Mouse (Mus musculus) forebrain, postnatal 0 days (tissue): ENCODE results near the gene Cpxm2. TPM values are rescaled to one million over a fixed set of nuclear protein-coding genes. Genes with fewer than 3 reads are reported as not detected.

Experiments used
- ATAC-seq: fragments of 200-750 bp; cut with Nextera tagmentation; 2 replicates; pipeline ENCODE4 v1.8.0; 2017; ENCODE audit warnings: mild to moderate bottlenecking, moderate library complexity
- DNase-seq: peaks from one replicate; pipeline ENCODE4 v3.0.0-alpha.2; 2015
- H3K27ac ChIP-seq: fragments of 300-500 bp; sonication (generic); 2 replicates; pipeline ENCODE4 v1.5.1; 2014; ENCODE audit warnings: low read depth, mild to moderate bottlenecking, antibody characterized with exemption, low read length, moderate library complexity, mixed read lengths
- H3K27me3 ChIP-seq: fragments of 300-500 bp; sonication (generic); 2 replicates; pipeline ENCODE4 v1.6.1; 2014; ENCODE audit warnings: mild to moderate bottlenecking, low read length, mixed read lengths; ENCODE audit not compliant: insufficient read depth
- H3K36me3 ChIP-seq: fragments of 300-500 bp; sonication (generic); 2 replicates; pipeline ENCODE4 v1.6.1; 2014; ENCODE audit warnings: mild to moderate bottlenecking, moderate library complexity; ENCODE audit not compliant: insufficient read depth
- H3K4me1 ChIP-seq: fragments of 300-500 bp; sonication (generic); 2 replicates; pipeline ENCODE4 v1.6.1; 2014; ENCODE audit warnings: antibody characterized with exemption; ENCODE audit not compliant: insufficient read depth
- H3K4me2 ChIP-seq: fragments of 300-500 bp; sonication (generic); 2 replicates; pipeline ENCODE4 v1.6.1; 2014; ENCODE audit warnings: low read depth, mild to moderate bottlenecking, moderate library complexity
- H3K4me3 ChIP-seq: fragments of 300-500 bp; sonication (generic); 2 replicates; pipeline ENCODE4 v1.5.1; 2014; ENCODE audit warnings: low read depth, low read length, mixed read lengths
- H3K9ac ChIP-seq: fragments of 300-500 bp; sonication (generic); 2 replicates; pipeline ENCODE4 v1.6.1; 2014; ENCODE audit warnings: mild to moderate bottlenecking
- H3K9me3 ChIP-seq: fragments of 300-500 bp; sonication (generic); 2 replicates; pipeline ENCODE4 v1.6.1; 2016; ENCODE audit warnings: low read length
- CTCF ChIP-seq: sonication (generic); IDR thresholded peaks from 2 replicates; pipeline ENCODE4 v1.5.1; 2016; ENCODE audit warnings: antibody characterized with exemption, control low read depth, low read depth
- WGBS: fragments of 180-500 bp; shearing (Covaris S2); extraction: QIAGEN DNeasy Blood & Tissue Kit; methylation state at CpG from one replicate; pipeline ENCODE4 v1.1.7; 2014; 5-methylcytosine and 5-hydroxymethylcytosine counted together
- polyA plus RNA-seq: library from polyadenylated mRNA; unstranded; fragments of >200 nt; fragmentation: Nextera tagmentation; extraction: Ambion mirVana; gene quantifications from 2 replicates; pipeline ENCODE4 v1.2.1, GENCODE M21; 2015
- total RNA-seq: library from RNA; depleted of rRNA; stranded (reverse); fragments of >200 nt; gene quantifications from 2 replicates; pipeline ENCODE4 v1.2.3, GENCODE M21; 2014

Gene Cpxm2
- total and polyA plus RNA-seq, 2 experiments from 2014 or later, result 2.2 to 3.1 TPM

- no peak for ATAC-seq
Observed at GRCm38 (mm10) chr7:132145227-132145800, 9.2 kb downstream of the Cpxm2 start.

GRCm38 (mm10) chr7:132128687-132129086 lies 25.9 kb downstream of the Cpxm2 start:
- ATAC-seq (no peak), DNase-seq (no peak)
- no peak overlapping the region for H3K4me2 ChIP-seq
- no peaks in the 10 kb centered on the region for H3K4me1 ChIP-seq
- no peak for TF ChIP-seq CTCF
- no peaks in the 10 kb centered on the region for H3K27me3 ChIP-seq
- no peaks in the 10 kb centered on the region for H3K36me3 ChIP-seq
- no peak overlapping the region for H3K9ac ChIP-seq
- no peak overlapping the region for H3K27ac ChIP-seq
- H3K4me3 ChIP-seq, result no peak overlapping the region
- 25% methylated on average over 6 of the region's 6 CpGs for WGBS
- H3K9me3 ChIP-seq, result no peaks in the 10 kb centered on the region

More at GRCm38 (mm10) chr7:132145227-132145800, 9.2 kb downstream of the Cpxm2 start:
- Histone ChIP-seq H3K4me2 (no peak overlapping the region), H3K4me3 (no peak overlapping the region), H3K36me3 (no peaks in the 10 kb centered on the region), H3K27ac (no peak overlapping the region), H3K27me3 (no peaks in the 10 kb centered on the region), H3K9me3 (no peaks in the 10 kb centered on the region), H3K9ac (no peak overlapping the region), H3K4me1 (no peaks in the 10 kb centered on the region)
- peak; percentile 37 for DNase-seq
- 69% methylated on average over 15 of the region's 15 CpGs for WGBS
- no peak for TF ChIP-seq CTCF

- no peak overlapping the region for H3K9ac ChIP-seq
- H3K4me1 ChIP-seq, result no peaks in the 10 kb centered on the region
- DNase-seq (peak; percentile 26), ATAC-seq (no peak)
- H3K27me3 ChIP-seq, result no peaks in the 10 kb centered on the region
- 60% methylated on average over 7 of the region's 7 CpGs for WGBS
- no peak overlapping the region for H3K27ac ChIP-seq
- H3K36me3 ChIP-seq, result no peaks in the 10 kb centered on the region
- no peak for TF ChIP-seq CTCF
- H3K9me3 ChIP-seq, result no peaks in the 10 kb centered on the region
- H3K4me3 ChIP-seq, result no peak overlapping the region
- no peak overlapping the region for H3K4me2 ChIP-seq
Observed at GRCm38 (mm10) chr7:132124948-132125347, 29.6 kb downstream of the Cpxm2 start.

GRCm38 (mm10) chr7:132123211-132123610 lies 31.3 kb downstream of the Cpxm2 start:
- Histone ChIP-seq H3K4me1 (no peaks in the 10 kb centered on the region), H3K4me3 (no peak overlapping the region), H3K9me3 (no peaks in the 10 kb centered on the region), H3K4me2 (no peak overlapping the region), H3K27ac (no peak overlapping the region), H3K9ac (no peak overlapping the region), H3K27me3 (no peaks in the 10 kb centered on the region), H3K36me3 (no peaks in the 10 kb centered on the region)
- no peak for TF ChIP-seq CTCF
- DNase-seq (no peak), ATAC-seq (no peak)
- WGBS, result 74% methylated on average over 7 of the region's 7 CpGs

GRCm38 (mm10) chr7:132119817-132120216 lies 34.7 kb downstream of the Cpxm2 start:
- 82% methylated on average over 4 of the region's 4 CpGs for WGBS
- Histone ChIP-seq H3K4me2 (no peak overlapping the region), H3K9me3 (no peaks in the 10 kb centered on the region), H3K4me1 (no peaks in the 10 kb centered on the region), H3K27me3 (no peaks in the 10 kb centered on the region), H3K27ac (no peak overlapping the region), H3K4me3 (no peak overlapping the region), H3K9ac (no peak overlapping the region), H3K36me3 (no peaks in the 10 kb centered on the region)
- no peak for ATAC-seq
- DNase-seq, result no peak
- TF ChIP-seq CTCF, result no peak

- Histone ChIP-seq H3K27ac (no peak overlapping the region), H3K4me2 (no peak overlapping the region), H3K9ac (no peak overlapping the region), H3K4me1 (no peaks in the 10 kb centered on the region), H3K36me3 (no peaks in the 10 kb centered on the region), H3K9me3 (no peaks in the 10 kb centered on the region), H3K4me3 (no peak overlapping the region), H3K27me3 (no peaks in the 10 kb centered on the region)
- TF ChIP-seq CTCF, result no peak
- 70% methylated on average over 5 of the region's 5 CpGs for WGBS
- DNase-seq (no peak), ATAC-seq (no peak)
Observed at GRCm38 (mm10) chr7:132111770-132112169, 42.8 kb downstream of the Cpxm2 start.

GRCm38 (mm10) chr7:132110308-132110707 lies 44.2 kb downstream of the Cpxm2 start:
- H3K36me3 ChIP-seq, result no peaks in the 10 kb centered on the region
- 38% methylated on average over 3 of the region's 3 CpGs for WGBS
- ATAC-seq, result peak; percentile 73; the same call in 1 of the 2 replicates
- H3K4me3 ChIP-seq, result no peak overlapping the region
- no peaks in the 10 kb centered on the region for H3K4me1 ChIP-seq
- H3K27me3 ChIP-seq, result no peaks in the 10 kb centered on the region
- peak; percentile 21 for DNase-seq
- no peaks in the 10 kb centered on the region for H3K9me3 ChIP-seq
- no peak overlapping the region for H3K4me2 ChIP-seq
- TF ChIP-seq CTCF, result no peak
- no peak overlapping the region for H3K27ac ChIP-seq
- H3K9ac ChIP-seq, result no peak overlapping the region
